Mouse (Mus musculus): ENCODE data around the gene Gnao1.

The Gnao1 gene

GRCm38 (mm10) chr8:93883771-93884170, 74.0 kb downstream of the Gnao1 start:
- POLR2A ChIA-PET, result no interaction called here
- CTCF ChIA-PET, result interaction anchor here in 1 of 4 experiments (0.6 to 0.7 kb wide), 2 partner anchors 13 to 226 kb away, joined by 3 to 4 read pairs; no protein-coding TSS in a partner anchor

GRCm38 (mm10) chr8:93884316-93884715, 74.5 kb downstream of the Gnao1 start:
- CTCF ChIA-PET, result interaction anchor here in 1 of 4 experiments (0.6 kb wide), 1 partner anchor 226 kb away, joined by 3 read pairs; no protein-coding TSS in a partner anchor
- POLR2A ChIA-PET, result no interaction called here

DNA sequence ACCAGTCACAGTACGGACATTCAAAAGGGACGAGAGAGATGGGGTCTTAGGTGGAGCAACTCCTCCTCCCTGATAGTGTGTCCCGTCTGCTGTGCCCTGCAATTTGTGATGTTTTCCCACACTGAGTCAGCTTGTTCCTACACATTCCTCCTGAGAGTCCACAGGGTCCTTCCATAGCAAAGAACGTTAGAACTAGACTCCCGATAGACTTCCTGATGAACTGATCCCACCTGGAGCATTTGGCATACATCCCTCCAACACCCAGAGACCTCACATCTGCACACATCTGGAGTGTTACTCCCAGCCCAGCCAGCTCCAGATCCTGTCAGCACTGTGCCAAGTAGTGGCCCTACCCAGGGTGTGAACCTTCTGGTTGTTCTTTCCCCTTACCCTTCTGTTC, 76.4 kb downstream of the Gnao1 start:
- ChIA-PET POLR2A (no interaction called here), CTCF (no interaction called here)

DNA sequence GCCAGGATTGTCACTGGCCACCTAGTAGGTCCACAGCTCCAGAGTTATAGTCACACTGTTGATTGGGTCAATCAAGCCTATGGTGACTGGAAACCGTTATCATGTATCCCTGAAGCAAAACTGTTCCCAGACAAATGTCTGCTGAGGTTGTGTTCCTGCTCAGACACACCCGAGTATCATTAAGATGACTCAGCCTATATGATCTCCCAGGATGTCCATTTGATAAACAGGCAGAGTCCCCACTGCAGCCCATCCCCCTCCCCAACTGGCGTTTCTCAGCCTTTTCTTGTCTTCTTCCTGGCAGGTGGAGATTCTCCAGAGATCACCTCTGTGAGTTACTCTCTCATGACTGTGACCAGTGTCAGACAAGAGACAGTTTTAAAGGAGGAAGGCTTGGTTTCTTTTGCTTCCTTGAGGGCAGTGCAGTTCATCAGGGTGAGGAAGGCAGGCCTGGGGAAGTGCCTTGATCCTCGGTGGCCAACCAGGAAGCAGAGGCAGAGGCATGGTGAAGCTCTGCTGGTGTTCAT, 78.4 kb downstream of the Gnao1 start:
- POLR2A ChIA-PET, result no interaction called here
- CTCF ChIA-PET, result no interaction called here

DNA sequence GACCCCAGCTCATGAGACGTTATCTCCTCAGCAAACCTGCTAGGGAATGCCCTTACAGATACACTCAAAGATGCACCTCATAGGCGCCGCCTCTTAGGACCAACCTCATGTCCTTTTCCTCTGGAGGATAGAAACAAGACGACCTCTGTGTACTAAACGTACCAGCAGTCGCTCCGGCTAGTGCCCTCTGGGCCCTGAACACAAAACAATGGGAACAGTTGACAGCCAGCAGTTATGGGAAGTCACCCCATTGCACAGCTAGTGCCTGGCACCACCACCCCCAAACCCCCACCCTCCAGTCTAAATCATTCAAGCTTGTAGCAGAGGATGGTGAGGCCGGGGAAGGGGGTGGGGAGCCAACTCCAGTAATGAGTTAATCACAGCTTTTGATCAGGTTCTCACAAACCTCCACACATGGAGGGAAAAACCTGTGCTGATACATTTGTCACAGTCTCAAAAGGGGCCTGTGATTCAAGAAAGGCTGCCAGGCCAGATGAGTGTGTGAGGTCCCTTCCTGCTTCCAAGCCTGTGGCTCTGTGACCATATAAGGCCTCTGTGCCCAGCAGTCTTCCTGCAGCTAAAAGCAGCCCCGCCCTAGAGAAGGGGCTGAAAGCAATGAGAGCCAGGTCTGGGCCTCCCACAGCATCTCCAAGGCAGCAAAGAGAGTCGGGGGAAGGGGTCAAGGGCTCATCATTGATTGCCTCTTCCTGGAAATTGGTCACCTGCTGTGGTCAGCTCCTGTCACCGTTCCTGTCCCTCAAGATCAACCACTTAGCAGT, 79.1 kb downstream of the Gnao1 start:
- ChIA-PET POLR2A (interaction anchor here in 2 of 4 experiments (0.5 to 0.6 kb wide), 2 partner anchors 297 to 311 kb away, joined by 3 read pairs; no protein-coding TSS in a partner anchor), CTCF (no interaction called here)

GRCm38 (mm10) chr8:93893556-93893955, 83.8 kb downstream of the Gnao1 start:
- ChIA-PET POLR2A (no interaction called here), CTCF (no interaction called here)

- POLR2A ChIA-PET, result interaction anchor here in 1 of 4 experiments (0.8 kb wide), 1 partner anchor 126 kb away, joined by 3 read pairs; no protein-coding TSS in a partner anchor
- CTCF ChIA-PET, result interaction anchor here in 1 of 4 experiments (0.6 kb wide), 1 partner anchor 14 kb away, joined by 4 read pairs; no protein-coding TSS in a partner anchor
Measured at GRCm38 (mm10) chr8:93896841-93897551, 87.2 kb downstream of the Gnao1 start.

GRCm38 (mm10) chr8:93898570-93898969, 88.8 kb downstream of the Gnao1 start:
- POLR2A ChIA-PET, result no interaction called here
- CTCF ChIA-PET, result no interaction called here

GRCm38 (mm10) chr8:93902040-93902439, 92.3 kb downstream of the Gnao1 start:
- POLR2A ChIA-PET, result no interaction called here
- CTCF ChIA-PET, result no interaction called here

DNA sequence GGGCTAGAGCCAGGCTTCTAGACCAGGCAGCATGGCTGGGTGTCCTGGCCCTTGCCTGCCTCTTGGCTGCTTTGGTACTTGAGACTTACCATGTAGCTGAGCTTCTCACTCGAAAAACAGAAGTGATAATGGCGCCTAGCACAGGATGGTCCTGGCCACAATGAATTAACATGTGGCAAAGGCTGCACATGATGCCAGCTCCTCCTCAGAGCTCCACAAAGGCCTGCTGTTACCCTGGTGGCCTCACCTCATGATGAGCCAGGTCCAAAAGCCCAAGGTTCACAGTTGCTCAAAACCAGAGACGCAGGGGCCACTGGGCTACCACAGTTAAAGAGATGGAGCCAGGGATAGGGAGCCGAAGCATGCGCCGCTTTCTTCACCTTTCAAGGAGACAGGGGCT, 97.2 kb downstream of the Gnao1 start:
- POLR2A ChIA-PET, result interaction anchor here in 1 of 4 experiments (0.6 kb wide), 1 partner anchor 303 kb away, joined by 3 read pairs; no protein-coding TSS in a partner anchor
- CTCF ChIA-PET, result no interaction called here

DNA sequence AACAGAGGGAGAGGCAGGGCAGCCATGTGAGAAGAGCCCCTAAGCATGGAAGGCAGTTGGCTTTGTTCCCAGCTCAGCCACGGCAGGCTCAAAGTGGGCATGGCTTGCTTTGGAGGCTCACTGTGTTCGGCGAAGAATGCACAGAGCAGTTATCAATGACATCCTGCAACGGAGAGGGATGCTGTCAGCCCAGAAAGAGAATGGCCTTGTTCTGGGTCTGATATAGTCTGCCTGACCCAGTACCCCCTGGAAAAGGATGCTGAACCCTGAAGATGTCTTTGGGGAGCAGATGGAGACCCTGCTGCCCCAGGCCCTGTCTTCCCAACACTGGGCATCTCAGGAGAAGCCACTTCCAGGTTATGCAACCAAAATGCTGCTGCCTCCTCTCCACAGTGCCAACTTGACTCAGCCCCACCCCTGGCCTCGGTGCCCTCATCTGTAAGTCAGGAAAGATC, 98.2 kb downstream of the Gnao1 start:
- ChIA-PET POLR2A (no interaction called here), CTCF (no interaction called here)

DNA sequence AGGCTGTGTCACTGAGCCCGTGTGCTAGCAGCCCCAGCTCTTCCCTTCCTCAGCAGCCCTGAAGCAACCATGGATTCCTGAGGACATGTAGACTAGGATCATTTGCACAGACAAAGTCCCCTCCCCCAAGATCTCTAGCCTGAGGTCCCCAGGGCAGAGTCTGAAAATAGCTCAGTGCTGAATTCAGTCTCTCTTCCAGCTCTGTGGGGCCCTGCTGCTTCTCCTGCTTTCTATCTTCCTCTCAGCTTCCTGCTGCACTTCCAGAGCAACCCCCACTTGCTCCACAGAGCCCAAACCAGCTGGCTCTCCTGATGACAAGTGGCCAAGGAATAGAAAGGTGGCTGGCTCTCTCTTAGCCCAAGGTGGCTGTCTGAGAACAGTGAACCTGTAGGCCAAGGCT, 98.8 kb downstream of the Gnao1 start:
- CTCF ChIA-PET, result no interaction called here
- POLR2A ChIA-PET, result no interaction called here

GRCm38 (mm10) chr8:93911715-93912555, 102.2 kb downstream of the Gnao1 start:
- POLR2A ChIA-PET, result no interaction called here

GRCm38 (mm10) chr8:93917859-93918421, 108.2 kb downstream of the Gnao1 start:
- CTCF ChIA-PET, result interaction anchor here in 2 of 4 experiments (1.0 to 1.5 kb wide), 2 partner anchors 15 to 425 kb away, joined by 3 read pairs; no protein-coding TSS in a partner anchor
- POLR2A ChIA-PET, result interaction anchor here in 3 of 4 experiments (0.6 to 1.5 kb wide), 4 partner anchors 35 to 292 kb away, joined by 3 read pairs; partner anchors contain the start of gene Mt2 (in 1 of the 3)

More at GRCm38 (mm10) chr8:93911715-93912555, 102.2 kb downstream of the Gnao1 start:
- CTCF ChIA-PET, result interaction anchor here in 1 of 4 experiments (0.6 kb wide), 1 partner anchor 8 kb away, joined by 3 read pairs; no protein-coding TSS in a partner anchor

- POLR2A ChIA-PET, result no interaction called here
- CTCF ChIA-PET, result interaction anchor here in 1 of 4 experiments (1.0 kb wide), 1 partner anchor 425 kb away, joined by 3 read pairs; no protein-coding TSS in a partner anchor
Measured at GRCm38 (mm10) chr8:93918580-93918979, 108.8 kb downstream of the Gnao1 start.

DNA sequence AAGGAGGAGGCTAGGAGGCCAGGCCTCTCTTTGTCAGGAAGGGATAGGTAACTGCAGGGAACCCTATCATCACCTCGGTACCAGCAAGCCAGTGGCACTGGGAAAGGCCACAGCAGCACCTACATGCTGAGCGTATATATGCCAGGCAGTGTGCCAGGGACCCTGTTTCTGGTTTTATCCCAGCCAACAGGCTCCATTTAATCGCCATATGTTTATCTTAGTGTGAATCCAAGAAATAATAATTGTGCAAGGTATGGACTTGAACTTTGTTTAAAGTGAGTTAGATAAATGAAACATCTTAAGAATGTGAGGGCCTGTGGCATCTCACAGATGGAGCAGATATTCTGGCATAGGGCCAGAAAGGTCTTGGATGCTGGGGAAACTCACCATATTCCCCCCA, 109.7 kb downstream of the Gnao1 start:
- CTCF ChIA-PET, result no interaction called here

GRCm38 (mm10) chr8:93919916-93920589, 110.3 kb downstream of the Gnao1 start:
- ChIA-PET POLR2A (interaction anchor here in 2 of 4 experiments (0.6 to 0.7 kb wide), 2 partner anchors 9 to 1376 kb away, joined by 3 to 4 read pairs; no protein-coding TSS in a partner anchor), CTCF (interaction anchor here in 2 of 4 experiments (0.5 to 0.8 kb wide), 3 partner anchors 9 to 895 kb away, joined by 3 read pairs; no protein-coding TSS in a partner anchor)

More for the DNA sequence above, 109.7 kb downstream of the Gnao1 start:
- POLR2A ChIA-PET, result interaction anchor here in 1 of 4 experiments (0.6 kb wide), 1 partner anchor 1375 kb away, joined by 3 read pairs; no protein-coding TSS in a partner anchor

- ChIA-PET POLR2A (interaction anchor here in 1 of 4 experiments (0.7 kb wide), 1 partner anchor 8 kb away, joined by 4 read pairs; no protein-coding TSS in a partner anchor), CTCF (interaction anchor here in 2 of 4 experiments (0.5 to 0.8 kb wide), 3 partner anchors 9 to 894 kb away, joined by 3 read pairs; no protein-coding TSS in a partner anchor)
Measured at GRCm38 (mm10) chr8:93920590-93920948, 110.8 kb downstream of the Gnao1 start.

Data from embryonic stem cell, embryonic (primary cell).